Mouse (Mus musculus) hindbrain, embryonic 13.5 days (tissue): Measurements from ENCODE around the gene Bub3. TPM values are rescaled to one million over a fixed set of nuclear protein-coding genes. Genes with fewer than 3 reads are reported as not detected.
A peak's percentile ranks its signal among the peaks of the same experiment; 100 is the strongest.

Experiments used
- ATAC-seq: fragments of 200-750 bp; cut with Nextera tagmentation; 2 replicates; pipeline ENCODE4 v1.8.0; 2017; ENCODE audit warnings: moderate TSS enrichment; ENCODE audit not compliant: low FRiP score
- H3K27ac ChIP-seq: fragments of 300-500 bp; sonication (generic); 2 replicates; pipeline ENCODE4 v1.5.1; 2015; ENCODE audit warnings: inconsistent platforms, mild to moderate bottlenecking, moderate library complexity
- H3K27me3 ChIP-seq: fragments of 300-500 bp; sonication (generic); 2 replicates; pipeline ENCODE4 v1.6.1; 2015; ENCODE audit warnings: mild to moderate bottlenecking, inconsistent platforms
- H3K36me3 ChIP-seq: fragments of 300-500 bp; sonication (generic); 2 replicates; pipeline ENCODE4 v1.6.1; 2015; ENCODE audit warnings: mild to moderate bottlenecking, inconsistent platforms
- H3K4me1 ChIP-seq: fragments of 300-500 bp; sonication (generic); replicated peaks from 2 replicates; pipeline ENCODE4 v1.6.1; 2015; ENCODE audit warnings: inconsistent platforms
- H3K4me2 ChIP-seq: fragments of 300-500 bp; sonication (generic); 2 replicates; pipeline ENCODE4 v1.6.1; 2015; ENCODE audit warnings: inconsistent platforms, mild to moderate bottlenecking, moderate library complexity
- H3K4me3 ChIP-seq: fragments of 300-500 bp; sonication (generic); 2 replicates; pipeline ENCODE4 v1.5.1; 2015; ENCODE audit warnings: mild to moderate bottlenecking, inconsistent platforms
- H3K9ac ChIP-seq: fragments of 300-500 bp; sonication (generic); 2 replicates; pipeline ENCODE4 v1.6.1; 2015; ENCODE audit warnings: mild to moderate bottlenecking, inconsistent platforms
- H3K9me3 ChIP-seq: fragments of 300-500 bp; sonication (generic); 2 replicates; pipeline ENCODE4 v1.6.1; 2016; ENCODE audit warnings: inconsistent platforms
- WGBS: fragments of 180-500 bp; shearing (Covaris S2); methylation state at CpG from one replicate; pipeline ENCODE4 v1.1.7; 2015; 5-methylcytosine and 5-hydroxymethylcytosine counted together
- polyA plus RNA-seq: library from polyadenylated mRNA; unstranded; fragments of >200 nt; fragmentation: Nextera tagmentation; extraction: Ambion mirVana; gene quantifications from 2 replicates; pipeline ENCODE4 v1.2.1, GENCODE M21; 2015

The Bub3 gene
- polyA plus RNA-seq, 1 experiment from 2014 or later: 178 TPM

DNA sequence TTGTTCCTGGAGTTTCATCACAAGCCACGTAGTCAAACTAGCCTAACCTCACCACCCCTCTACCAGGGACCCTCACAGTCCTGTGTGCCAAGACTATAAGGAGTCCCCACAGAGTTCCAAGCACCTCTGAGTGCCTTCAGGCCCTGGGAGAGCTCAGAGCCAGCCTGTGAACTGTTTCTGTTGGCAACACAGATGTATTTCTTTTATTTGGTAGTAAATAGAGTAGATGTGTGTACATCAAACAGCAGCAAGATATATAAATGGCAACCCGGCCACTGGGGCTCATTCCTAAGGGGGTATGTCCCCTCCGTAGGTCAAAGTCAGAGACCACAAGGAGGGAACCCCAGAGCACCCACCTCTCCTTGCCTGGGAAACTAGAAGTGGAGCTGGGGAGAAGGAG, 11.5 kb upstream of the Bub3 start, which contains the start of gene Hmx2:
TSS of gene Hmx2 (plus strand) at position 301 of the 400 bp plus-strand sequence.
- Histone ChIP-seq H3K27me3 (peaks cover 99% of the 10 kb centered on the region), H3K36me3 (no peaks in the 10 kb centered on the region), H3K9ac (no peak within 1 kb of the TSS), H3K4me2 (no peak within 1 kb of the TSS), H3K4me3 (no peak within 1 kb of the TSS), H3K4me1 (peaks cover 17% of the 10 kb centered on the region), H3K27ac (no peak within 1 kb of the TSS), H3K9me3 (no peaks in the 10 kb centered on the region)
- no peak for ATAC-seq
- 1% methylated on average over 3 of the region's 3 CpGs for WGBS

DNA sequence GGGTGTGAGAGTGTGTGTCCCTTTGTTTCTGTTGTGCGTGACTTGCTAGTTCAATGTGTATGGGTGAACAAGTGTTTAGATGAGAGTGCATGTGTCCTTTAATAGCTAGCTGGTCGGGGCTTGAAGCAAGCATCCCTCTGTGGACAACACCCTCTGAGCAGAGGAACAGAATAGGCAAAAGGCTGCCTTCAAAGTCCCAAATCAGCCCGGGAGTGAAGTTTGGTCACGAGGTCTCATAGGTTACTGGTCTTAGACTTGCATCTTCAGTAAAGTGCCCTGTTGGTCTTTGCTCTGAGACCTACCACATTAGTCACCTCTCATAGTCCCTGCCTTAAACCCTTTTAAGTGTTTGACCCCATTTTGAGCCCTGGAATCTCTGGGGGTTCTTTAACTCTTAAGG, 8.6 kb upstream of the Bub3 start:
- Histone ChIP-seq H3K9ac (no peak overlapping the region), H3K27ac (no peak overlapping the region), H3K4me2 (no peak overlapping the region), H3K9me3 (no peaks in the 10 kb centered on the region), H3K4me3 (no peak overlapping the region), H3K27me3 (peaks cover 98% of the 10 kb centered on the region), H3K4me1 (peaks cover 28% of the 10 kb centered on the region), H3K36me3 (no peaks in the 10 kb centered on the region)
- WGBS: 0% methylated on average over 4 of the region's 4 CpGs
- no peak for ATAC-seq

DNA sequence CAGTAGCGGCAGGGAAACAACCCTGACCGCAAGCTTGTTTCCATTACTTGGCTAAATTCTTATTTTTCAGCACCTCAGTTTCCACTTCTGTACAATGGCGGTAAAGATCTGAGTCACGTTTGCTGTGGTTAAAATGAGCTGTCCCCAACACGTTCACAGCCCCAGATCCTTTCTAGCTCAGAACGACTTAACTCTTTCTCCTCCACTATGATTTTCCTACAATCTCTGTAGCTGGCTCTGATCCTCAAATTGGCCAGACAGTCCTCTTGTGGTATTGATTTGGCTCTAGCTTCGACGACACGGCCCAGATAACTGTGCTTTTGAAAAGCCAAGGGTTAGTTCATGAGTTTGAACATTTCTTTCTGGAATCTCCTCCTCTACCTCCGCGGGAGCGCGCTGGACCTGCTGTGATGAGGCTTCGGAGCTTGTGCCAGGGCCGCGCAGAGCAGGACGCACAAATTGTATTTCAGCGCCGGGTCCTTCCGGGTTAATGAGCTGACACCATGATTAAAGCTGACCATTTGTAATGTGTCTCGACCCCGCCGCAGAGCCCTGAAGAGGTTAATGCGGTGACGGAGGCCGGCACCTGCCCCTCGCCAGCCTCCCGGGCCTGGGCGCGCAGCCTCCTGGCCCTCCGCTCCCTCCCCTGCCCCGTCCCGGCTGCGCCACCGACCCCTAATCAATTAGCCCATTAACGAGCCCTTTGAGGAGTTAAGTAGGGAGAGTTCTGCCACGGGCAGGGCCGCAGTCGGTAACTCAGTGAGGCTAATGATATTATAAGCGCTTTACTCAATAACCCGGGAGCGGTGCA, 7.9 kb upstream of the Bub3 start:
- H3K4me3 ChIP-seq: no peak overlapping the region
- no peaks in the 10 kb centered on the region for H3K36me3 ChIP-seq
- no peak for ATAC-seq
- no peak overlapping the region for H3K4me2 ChIP-seq
- H3K27me3 ChIP-seq: peaks cover 98% of the 10 kb centered on the region
- no peak overlapping the region for H3K9ac ChIP-seq
- peaks cover 32% of the 10 kb centered on the region for H3K4me1 ChIP-seq
- H3K9me3 ChIP-seq: no peaks in the 10 kb centered on the region
- no peak overlapping the region for H3K27ac ChIP-seq
- under 1% methylated on average over 42 of the region's 42 CpGs for WGBS

DNA sequence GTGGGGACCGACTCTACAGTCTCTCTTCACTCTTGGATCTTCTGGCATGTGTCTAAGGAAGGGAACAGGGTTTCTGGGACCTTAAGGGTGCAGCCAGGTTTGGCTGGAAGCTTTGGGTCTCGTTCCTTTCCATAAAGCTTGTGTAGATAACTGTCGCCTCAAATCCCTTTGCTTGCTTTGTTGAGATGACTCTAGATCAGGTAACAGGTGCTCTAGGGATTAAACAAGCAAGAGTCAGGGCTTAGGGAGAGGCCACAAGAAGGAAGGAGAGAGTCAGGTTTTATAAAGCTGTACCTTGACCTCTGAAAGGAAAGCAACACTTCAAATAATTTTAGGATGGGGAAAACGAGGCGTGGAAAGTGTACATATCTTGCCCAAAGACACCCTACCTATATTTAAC, 7.2 kb upstream of the Bub3 start:
- H3K27me3 ChIP-seq: peaks cover 98% of the 10 kb centered on the region
- H3K4me3 ChIP-seq: no peak overlapping the region
- no peak for ATAC-seq
- no peak overlapping the region for H3K4me2 ChIP-seq
- H3K9ac ChIP-seq: no peak overlapping the region
- no peaks in the 10 kb centered on the region for H3K9me3 ChIP-seq
- H3K36me3 ChIP-seq: no peaks in the 10 kb centered on the region
- 2% methylated on average over 5 of the region's 5 CpGs for WGBS
- H3K27ac ChIP-seq: no peak overlapping the region
- H3K4me1 ChIP-seq: peaks cover 32% of the 10 kb centered on the region

DNA sequence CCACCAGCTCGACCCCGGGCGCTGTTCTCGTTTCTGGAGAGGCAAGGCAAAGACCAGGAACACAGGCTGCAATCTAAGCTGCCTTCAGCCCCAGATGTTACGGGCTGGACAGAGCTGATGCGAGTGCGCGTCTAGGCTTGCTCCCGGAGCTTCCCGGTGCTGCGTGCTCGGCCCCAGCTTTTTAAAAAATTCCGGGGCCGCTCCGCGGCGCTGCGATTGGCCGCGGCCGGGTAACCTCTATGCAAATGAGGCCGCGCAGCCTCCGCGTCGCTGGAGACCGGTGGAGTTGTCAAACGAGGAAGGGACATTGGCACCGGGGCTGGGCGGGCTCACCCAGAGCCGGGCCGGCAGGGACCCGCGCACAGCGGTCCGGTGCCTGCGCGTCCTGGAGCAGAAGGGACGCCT, 6.2 kb upstream of the Bub3 start:
- Histone ChIP-seq H3K36me3 (no peaks in the 10 kb centered on the region), H3K27ac (peak overlapping the region; percentile 61; the same call in 1 of the 2 replicates), H3K9ac (peak overlapping the region; percentile 57; the same call in 1 of the 2 replicates), H3K4me2 (peak overlapping the region; percentile 46), H3K4me1 (peaks cover 32% of the 10 kb centered on the region), H3K9me3 (no peaks in the 10 kb centered on the region), H3K4me3 (peak overlapping the region; percentile 32), H3K27me3 (peaks cover 98% of the 10 kb centered on the region)
- WGBS: 0% methylated on average over 39 of the region's 39 CpGs
- ATAC-seq: 0 out of 2 replicates have a peak, but pooled peaks have one; percentile 36

DNA sequence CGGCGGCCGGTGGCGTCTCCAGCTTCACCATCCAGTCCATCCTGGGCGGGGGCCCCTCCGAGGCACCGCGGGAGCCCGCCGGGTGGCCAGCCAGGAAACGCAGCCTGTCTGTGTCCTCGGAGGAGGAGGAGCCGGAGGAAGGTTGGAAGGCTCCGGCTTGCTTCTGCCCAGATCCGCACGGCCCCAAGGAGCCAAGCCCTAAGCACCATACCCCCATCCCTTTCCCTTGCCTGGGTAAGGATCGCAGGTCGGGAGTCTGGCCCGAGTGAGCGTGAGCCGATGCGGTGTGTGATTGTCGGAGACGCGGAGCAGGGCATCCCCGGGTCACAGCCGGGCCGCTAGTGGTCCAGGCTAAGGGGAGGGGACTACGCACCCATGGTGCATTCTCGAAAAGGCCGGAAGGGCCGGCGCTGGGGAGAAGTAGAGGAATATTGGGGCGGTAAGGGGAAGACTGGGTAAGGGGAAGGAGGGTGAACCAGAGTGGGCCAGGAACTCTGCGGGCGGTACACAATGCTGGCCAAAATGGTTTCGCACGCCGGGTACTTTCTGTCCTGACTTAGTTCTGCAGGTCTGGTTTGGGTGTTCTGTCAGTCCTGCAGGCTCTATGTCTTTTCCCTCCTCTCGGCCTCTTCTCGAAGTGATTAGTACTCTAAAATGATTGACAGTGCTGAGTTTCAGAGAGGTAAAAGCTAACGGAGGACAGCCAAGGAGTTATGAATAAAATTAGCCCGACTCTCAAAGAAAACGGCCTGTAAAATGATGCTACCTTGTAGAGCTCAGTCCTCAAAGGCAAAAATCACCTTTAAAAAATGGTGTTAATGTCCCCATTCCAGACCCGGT, 5.5 kb upstream of the Bub3 start:
- WGBS: under 1% methylated on average over 45 of the region's 45 CpGs
- H3K4me2 ChIP-seq: peak overlapping the region; percentile 46

DNA sequence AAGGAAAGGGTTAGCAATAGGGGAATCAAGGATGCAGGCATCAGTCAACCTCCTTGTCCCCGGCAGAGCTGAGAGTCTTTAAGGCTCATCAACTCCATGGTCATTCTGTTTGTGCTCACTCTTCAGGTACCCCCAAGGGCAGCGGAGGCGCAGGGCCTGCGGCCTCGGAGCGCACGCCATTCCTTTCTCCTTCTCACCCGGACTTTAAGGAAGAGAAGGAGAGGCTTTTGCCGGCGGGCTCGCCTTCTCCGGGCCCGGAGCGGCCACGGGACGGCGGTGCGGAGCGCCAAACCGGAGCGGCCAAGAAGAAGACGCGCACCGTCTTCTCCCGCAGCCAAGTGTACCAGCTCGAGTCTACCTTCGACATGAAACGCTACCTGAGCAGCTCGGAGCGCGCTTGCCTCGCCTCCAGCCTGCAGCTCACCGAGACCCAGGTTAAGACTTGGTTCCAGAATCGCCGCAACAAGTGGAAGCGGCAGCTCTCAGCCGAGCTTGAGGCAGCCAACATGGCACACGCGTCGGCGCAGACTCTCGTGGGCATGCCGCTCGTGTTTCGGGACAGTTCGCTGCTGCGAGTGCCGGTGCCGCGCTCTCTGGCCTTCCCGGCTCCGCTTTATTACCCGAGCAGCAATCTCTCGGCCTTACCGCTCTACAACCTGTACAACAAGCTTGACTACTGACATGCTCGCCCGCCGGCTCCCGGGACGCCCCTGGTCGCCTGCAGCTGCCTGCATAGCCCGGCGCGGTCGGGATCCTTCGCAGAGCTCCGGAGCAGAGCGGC, 4.5 kb upstream of the Bub3 start:
- H3K27me3 ChIP-seq: peaks cover 90% of the 10 kb centered on the region
- H3K4me1 ChIP-seq: peaks cover 32% of the 10 kb centered on the region
- H3K4me2 ChIP-seq: peak overlapping the region; percentile 36
- WGBS: under 1% methylated on average over 68 of the region's 68 CpGs
- peak overlapping the region; percentile 55 for H3K9ac ChIP-seq
- H3K9me3 ChIP-seq: no peaks in the 10 kb centered on the region
- peak overlapping the region; percentile 32 for H3K4me3 ChIP-seq
- no peaks in the 10 kb centered on the region for H3K36me3 ChIP-seq
- peak overlapping the region; percentile 58 for H3K27ac ChIP-seq
- no peak for ATAC-seq

More for the DNA sequence above, 5.5 kb upstream of the Bub3 start:
- Histone ChIP-seq H3K4me1 (peaks cover 32% of the 10 kb centered on the region), H3K4me3 (peak overlapping the region; percentile 32), H3K27ac (peak overlapping the region; percentile 61; the same call in 1 of the 2 replicates), H3K9ac (peak overlapping the region; percentile 57), H3K27me3 (peaks cover 98% of the 10 kb centered on the region), H3K9me3 (no peaks in the 10 kb centered on the region), H3K36me3 (no peaks in the 10 kb centered on the region)
- ATAC-seq: no peak

DNA sequence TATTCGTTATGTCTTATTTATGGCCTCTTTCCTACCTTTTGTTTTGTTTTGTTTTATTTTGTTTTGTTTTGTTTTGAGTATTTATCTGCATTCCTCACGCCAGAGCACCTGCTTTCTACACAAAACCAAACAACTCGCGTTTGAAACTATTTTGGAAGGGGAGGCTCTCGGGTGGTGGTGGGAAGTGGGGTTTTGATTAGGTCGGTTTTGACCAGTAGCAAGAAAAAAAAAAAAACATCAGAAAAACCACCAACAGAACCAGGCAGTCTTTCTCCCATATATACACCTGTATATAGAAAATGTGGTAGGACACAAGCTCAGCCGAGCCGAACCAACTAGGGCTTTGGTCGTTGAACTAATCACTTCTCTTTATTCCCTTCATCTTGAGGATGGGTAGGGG, 3.9 kb upstream of the Bub3 start:
- Histone ChIP-seq H3K9me3 (no peaks in the 10 kb centered on the region), H3K4me2 (peak overlapping the region; percentile 36), H3K9ac (no peak overlapping the region), H3K36me3 (no peaks in the 10 kb centered on the region), H3K4me3 (peak overlapping the region; percentile 32), H3K27ac (peak overlapping the region; percentile 58; the same call in 1 of the 2 replicates), H3K27me3 (peaks cover 83% of the 10 kb centered on the region), H3K4me1 (peaks cover 38% of the 10 kb centered on the region)
- under 1% methylated on average over 9 of the region's 9 CpGs for WGBS
- no peak for ATAC-seq

DNA sequence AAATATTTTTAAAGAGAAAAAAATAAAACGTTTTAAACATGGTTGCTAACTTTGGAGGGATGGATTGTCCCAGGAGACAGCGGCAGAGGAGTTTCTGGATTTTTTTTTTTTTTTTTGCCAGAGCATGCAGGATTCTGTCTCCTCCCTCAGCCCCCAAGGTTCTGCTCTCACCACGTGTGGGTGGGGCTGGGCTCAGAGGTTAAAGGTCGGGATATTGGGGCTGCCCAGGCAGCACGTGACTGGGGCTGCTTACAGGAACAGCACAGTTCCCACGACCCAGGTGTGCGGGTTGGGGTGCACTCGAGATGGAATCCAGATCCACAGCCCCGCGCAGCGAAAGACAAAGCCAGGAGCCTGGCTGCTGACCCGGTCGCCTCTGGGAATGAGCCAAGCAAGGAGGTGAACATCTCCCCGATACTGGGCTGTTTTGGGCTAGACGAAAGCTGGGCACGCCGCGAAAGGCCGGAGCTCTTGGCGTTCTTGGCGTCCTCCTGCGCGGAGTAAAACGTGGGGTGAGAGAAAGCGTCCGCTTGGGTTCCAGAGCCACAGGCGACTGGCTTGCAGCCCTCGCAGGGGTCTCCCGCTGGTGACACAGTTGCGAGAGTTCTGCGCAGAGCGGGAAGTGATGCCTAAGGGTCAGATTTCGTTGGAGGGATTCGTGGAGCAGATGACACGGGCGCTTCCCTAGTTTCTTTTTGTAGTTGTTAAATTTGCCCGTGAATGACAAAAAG, 3.3 kb upstream of the Bub3 start:
- Histone ChIP-seq H3K27ac (no peak overlapping the region), H3K4me1 (peaks cover 42% of the 10 kb centered on the region), H3K36me3 (no peaks in the 10 kb centered on the region), H3K9ac (no peak overlapping the region), H3K9me3 (no peaks in the 10 kb centered on the region), H3K4me2 (peak overlapping the region; percentile 32), H3K4me3 (peak overlapping the region; percentile 26), H3K27me3 (peaks cover 77% of the 10 kb centered on the region)
- no peak for ATAC-seq
- under 1% methylated on average over 37 of the region's 37 CpGs for WGBS

DNA sequence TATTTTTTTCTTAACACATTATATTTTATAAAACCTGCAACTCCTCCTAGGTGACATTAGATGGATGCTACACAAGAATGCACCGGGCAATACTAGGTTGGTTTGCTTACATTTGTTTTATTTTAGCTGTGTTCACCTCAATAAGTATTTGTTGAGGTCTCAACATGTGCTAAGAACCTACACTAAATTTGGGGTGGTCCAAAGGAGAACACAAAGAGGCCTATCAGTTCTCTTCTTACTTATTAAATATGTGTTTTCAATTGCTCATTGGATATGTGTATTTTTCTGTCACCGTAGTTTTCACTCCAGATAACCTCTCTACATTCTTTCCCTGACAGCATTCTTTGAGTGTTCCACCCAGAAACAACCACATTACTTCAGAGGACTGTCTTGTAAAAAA, 2.3 kb upstream of the Bub3 start:
- Histone ChIP-seq H3K27me3 (peaks cover 67% of the 10 kb centered on the region), H3K9me3 (no peaks in the 10 kb centered on the region), H3K27ac (no peak overlapping the region), H3K4me2 (peak overlapping the region; percentile 32; the same call in 1 of the 2 replicates), H3K4me1 (peaks cover 47% of the 10 kb centered on the region), H3K36me3 (peaks cover 6% of the 10 kb centered on the region), H3K4me3 (no peak overlapping the region), H3K9ac (no peak overlapping the region)
- ATAC-seq: no peak
- WGBS: 26% methylated on average over 2 of the region's 2 CpGs

DNA sequence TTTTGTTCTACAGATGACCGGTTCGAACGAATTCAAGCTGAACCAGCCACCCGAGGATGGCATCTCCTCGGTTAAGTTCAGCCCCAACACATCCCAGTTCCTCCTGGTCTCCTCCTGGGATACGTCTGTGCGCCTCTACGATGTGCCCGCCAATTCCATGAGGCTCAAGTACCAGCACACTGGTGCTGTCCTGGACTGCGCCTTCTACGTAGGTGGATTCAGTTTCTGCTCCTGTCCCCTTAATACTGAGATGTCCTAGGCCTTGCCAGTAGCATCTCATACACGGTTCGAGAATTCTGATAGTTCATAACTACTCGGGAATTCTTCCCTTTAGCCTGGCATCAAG, 648 bp downstream of the Bub3 start:
- Histone ChIP-seq H3K4me1 (peaks cover 35% of the 10 kb centered on the region), H3K9ac (peak overlapping the region; percentile 88), H3K27ac (peak overlapping the region; percentile 94), H3K27me3 (peaks cover 38% of the 10 kb centered on the region), H3K36me3 (peaks cover 30% of the 10 kb centered on the region), H3K4me2 (peak overlapping the region; percentile 86), H3K4me3 (peak overlapping the region; percentile 72), H3K9me3 (no peaks in the 10 kb centered on the region)
- peak; percentile 79 for ATAC-seq
- WGBS: under 1% methylated on average over 14 of the region's 14 CpGs
